Mouse (Mus musculus) forebrain, postnatal 0 days (tissue): ENCODE results near the gene Pabpc4. TPM values are rescaled to one million over a fixed set of nuclear protein-coding genes. Genes with fewer than 3 reads are reported as not detected.

ENCODE experiments used
- ATAC-seq: fragments of 200-750 bp; cut with Nextera tagmentation; 2 replicates; pipeline ENCODE4 v1.8.0; 2017; ENCODE audit warnings: mild to moderate bottlenecking, moderate library complexity
- DNase-seq: peaks from one replicate; pipeline ENCODE4 v3.0.0-alpha.2; 2015
- H3K27ac ChIP-seq: fragments of 300-500 bp; sonication (generic); 2 replicates; pipeline ENCODE4 v1.5.1; 2014; ENCODE audit warnings: low read depth, mild to moderate bottlenecking, antibody characterized with exemption, low read length, moderate library complexity, mixed read lengths
- H3K27me3 ChIP-seq: fragments of 300-500 bp; sonication (generic); 2 replicates; pipeline ENCODE4 v1.6.1; 2014; ENCODE audit warnings: mild to moderate bottlenecking, low read length, mixed read lengths; ENCODE audit not compliant: insufficient read depth
- H3K36me3 ChIP-seq: fragments of 300-500 bp; sonication (generic); 2 replicates; pipeline ENCODE4 v1.6.1; 2014; ENCODE audit warnings: mild to moderate bottlenecking, moderate library complexity; ENCODE audit not compliant: insufficient read depth
- H3K4me1 ChIP-seq: fragments of 300-500 bp; sonication (generic); 2 replicates; pipeline ENCODE4 v1.6.1; 2014; ENCODE audit warnings: antibody characterized with exemption; ENCODE audit not compliant: insufficient read depth
- H3K4me2 ChIP-seq: fragments of 300-500 bp; sonication (generic); 2 replicates; pipeline ENCODE4 v1.6.1; 2014; ENCODE audit warnings: low read depth, mild to moderate bottlenecking, moderate library complexity
- H3K4me3 ChIP-seq: fragments of 300-500 bp; sonication (generic); 2 replicates; pipeline ENCODE4 v1.5.1; 2014; ENCODE audit warnings: low read depth, low read length, mixed read lengths
- H3K9ac ChIP-seq: fragments of 300-500 bp; sonication (generic); 2 replicates; pipeline ENCODE4 v1.6.1; 2014; ENCODE audit warnings: mild to moderate bottlenecking
- H3K9me3 ChIP-seq: fragments of 300-500 bp; sonication (generic); 2 replicates; pipeline ENCODE4 v1.6.1; 2016; ENCODE audit warnings: low read length
- CTCF ChIP-seq: sonication (generic); IDR thresholded peaks from 2 replicates; pipeline ENCODE4 v1.5.1; 2016; ENCODE audit warnings: antibody characterized with exemption, control low read depth, low read depth
- WGBS: fragments of 180-500 bp; shearing (Covaris S2); extraction: QIAGEN DNeasy Blood & Tissue Kit; methylation state at CpG from one replicate; pipeline ENCODE4 v1.1.7; 2014; 5-methylcytosine and 5-hydroxymethylcytosine counted together
- polyA plus RNA-seq: library from polyadenylated mRNA; unstranded; fragments of >200 nt; fragmentation: Nextera tagmentation; extraction: Ambion mirVana; gene quantifications from 2 replicates; pipeline ENCODE4 v1.2.1, GENCODE M21; 2015
- total RNA-seq: library from RNA; depleted of rRNA; stranded (reverse); fragments of >200 nt; gene quantifications from 2 replicates; pipeline ENCODE4 v1.2.3, GENCODE M21; 2014

The Pabpc4 gene
- total and polyA plus RNA-seq, 2 experiments from 2014 or later: 28.2 to 92.6 TPM

DNA sequence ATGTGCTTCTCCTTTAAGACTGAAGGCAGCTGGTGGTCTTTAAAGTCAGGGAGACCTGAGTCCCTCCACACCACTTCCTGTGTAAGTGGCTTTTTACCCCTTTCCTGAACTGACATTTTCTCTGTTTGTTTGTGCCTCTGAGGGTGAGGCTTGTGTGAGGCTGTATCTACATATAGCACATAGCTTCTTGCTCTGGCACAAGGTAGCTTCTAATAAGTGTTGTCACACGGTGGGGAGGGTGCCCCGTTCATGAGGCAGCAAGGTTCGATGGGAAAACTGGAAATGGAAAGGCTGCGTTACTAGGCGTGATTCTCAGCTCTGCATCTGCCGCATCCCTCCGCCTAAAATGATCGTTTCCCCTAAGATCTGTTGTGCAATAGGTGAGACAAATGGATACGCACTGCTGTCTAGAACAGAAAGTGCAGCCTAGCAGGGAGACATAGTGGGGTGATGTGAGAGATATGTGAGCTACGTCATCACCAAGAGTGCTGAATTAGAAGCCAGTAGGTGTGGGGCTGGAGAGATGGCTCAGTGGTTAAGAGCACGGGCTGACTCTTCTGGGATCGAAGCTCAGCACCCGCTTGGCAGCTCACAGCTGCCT, 25.6 kb upstream of the Pabpc4 start:
- no peak for DNase-seq
- Histone ChIP-seq H3K27me3 (peaks cover 41% of the 10 kb centered on the region), H3K9me3 (no peaks in the 10 kb centered on the region), H3K36me3 (no peaks in the 10 kb centered on the region), H3K4me2 (no peak overlapping the region), H3K4me3 (no peak overlapping the region), H3K9ac (no peak overlapping the region), H3K4me1 (0 out of 2 replicates have a peak, but pooled peaks cover 4% of the 10 kb centered on the region), H3K27ac (no peak overlapping the region)
- TF ChIP-seq CTCF: no peak
- no peak; the same call in 1 of the 2 replicates for ATAC-seq
- WGBS: 84% methylated on average over 13 of the region's 13 CpGs

DNA sequence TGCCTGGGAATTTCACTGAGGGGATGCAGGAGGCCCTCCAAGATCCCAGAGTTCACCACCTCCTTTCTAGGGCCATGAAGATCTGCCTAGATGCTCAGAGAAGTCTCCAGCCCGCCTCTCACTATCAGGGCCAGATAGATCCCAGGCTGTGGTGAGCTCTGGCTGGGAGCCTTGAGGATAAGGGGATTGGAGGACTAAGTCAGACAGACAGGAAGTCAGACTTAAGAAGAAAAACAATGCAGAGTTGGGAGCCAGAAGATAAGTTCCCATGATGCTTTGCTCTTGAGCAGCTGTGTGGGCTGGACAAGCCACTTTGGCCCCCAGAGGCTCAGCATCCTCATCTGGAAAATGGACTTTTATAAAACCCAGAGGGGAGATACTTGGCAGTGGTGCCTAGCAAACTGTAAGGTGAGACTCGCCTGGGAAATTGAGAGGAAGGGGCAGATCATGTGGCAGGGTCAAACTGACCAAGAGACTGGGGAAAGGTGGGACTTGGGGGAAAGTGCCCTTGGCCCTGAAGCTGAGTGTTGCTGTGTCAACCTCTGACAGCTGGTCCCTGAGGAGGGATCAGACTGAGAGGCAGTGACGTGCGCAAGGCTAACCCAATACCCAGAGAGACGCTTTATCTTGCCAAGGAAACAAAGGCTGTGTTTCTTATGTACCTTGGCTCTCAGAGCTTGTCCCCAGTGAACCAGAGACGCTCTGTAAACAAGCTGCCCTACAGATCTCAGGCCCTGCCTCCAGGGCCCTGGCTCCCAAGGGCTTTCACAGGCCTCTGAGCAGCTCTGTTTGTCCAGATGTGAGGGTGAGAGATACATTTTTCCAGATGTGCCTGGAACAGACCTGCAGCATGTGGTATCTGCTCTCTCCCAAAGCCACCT, 24.5 kb upstream of the Pabpc4 start:
- Histone ChIP-seq H3K27me3 (peaks cover 39% of the 10 kb centered on the region), H3K9ac (no peak overlapping the region), H3K27ac (no peak overlapping the region), H3K4me2 (no peak overlapping the region), H3K4me1 (0 out of 2 replicates have a peak, but pooled peaks cover 4% of the 10 kb centered on the region), H3K36me3 (no peaks in the 10 kb centered on the region), H3K4me3 (no peak overlapping the region), H3K9me3 (no peaks in the 10 kb centered on the region)
- ATAC-seq (no peak), DNase-seq (no peak)
- TF ChIP-seq CTCF: no peak
- WGBS: 68% methylated on average over 6 of the region's 6 CpGs

DNA sequence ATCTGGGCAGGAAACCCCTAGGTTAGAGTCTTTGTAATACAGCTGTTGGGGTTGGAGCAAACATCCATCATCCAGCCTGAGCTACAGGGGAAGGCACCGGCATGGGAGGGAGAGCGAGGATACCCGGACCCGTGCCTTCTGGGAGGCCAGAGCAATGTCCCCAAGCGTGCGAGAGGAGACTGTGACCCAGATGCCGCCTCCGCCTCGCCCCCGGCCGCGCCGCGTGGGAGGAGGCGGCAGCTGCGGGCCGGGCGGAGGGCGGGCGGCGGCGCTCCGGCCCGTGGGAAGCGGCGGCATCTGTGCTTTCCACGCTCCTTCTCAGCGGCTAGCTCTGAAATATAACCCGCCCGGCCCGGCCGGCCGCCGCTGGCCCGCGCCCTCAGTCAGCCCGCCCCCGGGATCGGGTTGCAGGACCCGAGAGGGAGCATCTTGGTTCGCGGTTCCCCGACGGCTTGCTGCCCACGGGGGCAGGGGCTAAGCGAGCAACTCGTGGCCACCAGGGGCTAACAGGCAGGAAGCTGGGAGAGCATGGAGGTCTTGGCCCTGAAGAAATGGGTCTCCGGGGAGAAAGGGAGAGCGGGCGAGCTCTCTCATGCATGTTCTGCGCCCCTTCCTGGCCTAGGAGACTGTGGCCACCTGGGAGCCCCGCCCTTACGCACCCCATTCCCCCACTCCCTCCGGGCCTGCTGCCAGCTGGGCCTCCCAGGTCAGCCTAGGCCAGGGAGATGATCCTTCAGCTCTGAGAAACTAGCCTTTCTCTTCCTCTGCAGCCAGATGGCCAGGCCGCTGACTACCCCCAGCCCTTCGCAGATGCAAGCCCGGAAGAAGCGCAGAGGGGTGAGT, 22.6 kb upstream of the Pabpc4 start:
- Histone ChIP-seq H3K27me3 (peaks cover 23% of the 10 kb centered on the region), H3K36me3 (no peaks in the 10 kb centered on the region), H3K4me2 (peak overlapping the region; percentile 41), H3K9me3 (no peaks in the 10 kb centered on the region), H3K27ac (0 out of 2 replicates have a peak overlapping the region, but pooled peaks have one; percentile 36), H3K9ac (0 out of 2 replicates have a peak overlapping the region, but pooled peaks have one; percentile 22), H3K4me3 (peak overlapping the region; percentile 25), H3K4me1 (no peaks in the 10 kb centered on the region)
- DNase-seq (no peak), ATAC-seq (peak; percentile 34; the same call in 1 of the 2 replicates)
- WGBS: 13% methylated on average over 52 of the region's 58 CpGs
- no peak for TF ChIP-seq CTCF

GRCm38 (mm10) chr4:123246221-123246620, 15.9 kb upstream of the Pabpc4 start:
- 83% methylated on average over 7 of the region's 7 CpGs for WGBS
- no peak for DNase-seq
- no peak overlapping the region for H3K9ac ChIP-seq
- H3K36me3 ChIP-seq: no peaks in the 10 kb centered on the region
- no peaks in the 10 kb centered on the region for H3K9me3 ChIP-seq
- no peak overlapping the region for H3K4me2 ChIP-seq
- no peak overlapping the region for H3K27ac ChIP-seq
- H3K4me1 ChIP-seq: no peaks in the 10 kb centered on the region
- H3K27me3 ChIP-seq: no peaks in the 10 kb centered on the region
- H3K4me3 ChIP-seq: no peak overlapping the region
- no peak for TF ChIP-seq CTCF
- no peak for ATAC-seq

DNA sequence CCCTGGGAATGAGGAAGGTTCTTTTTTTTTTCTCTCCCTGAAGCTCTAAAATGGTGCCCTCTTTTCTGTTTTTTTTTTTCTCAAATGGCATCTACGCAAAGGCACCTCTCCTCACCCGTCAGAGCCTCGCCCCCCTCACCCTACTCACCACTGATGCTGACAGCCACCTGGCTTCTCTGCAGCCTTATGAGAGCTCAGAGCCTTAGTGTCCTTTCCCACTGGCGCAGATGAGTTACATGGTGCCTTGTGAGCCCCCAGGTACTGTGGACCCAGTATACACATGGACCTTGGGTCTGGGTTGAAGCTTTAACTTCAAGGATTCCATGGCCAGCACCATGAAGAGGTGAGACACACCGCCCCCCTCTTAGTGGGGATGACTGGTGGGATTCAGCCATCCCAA, 15.5 kb upstream of the Pabpc4 start:
- H3K4me2 ChIP-seq: no peak overlapping the region
- no peak for TF ChIP-seq CTCF
- H3K27ac ChIP-seq: no peak overlapping the region
- no peaks in the 10 kb centered on the region for H3K9me3 ChIP-seq
- ATAC-seq: no peak
- H3K36me3 ChIP-seq: no peaks in the 10 kb centered on the region
- H3K9ac ChIP-seq: no peak overlapping the region
- H3K27me3 ChIP-seq: no peaks in the 10 kb centered on the region
- no peak overlapping the region for H3K4me3 ChIP-seq
- DNase-seq: no peak
- no peaks in the 10 kb centered on the region for H3K4me1 ChIP-seq
- WGBS: 90% methylated on average over 5 of the region's 5 CpGs

GRCm38 (mm10) chr4:123247147-123247880, 14.8 kb upstream of the Pabpc4 start:
- no peak for TF ChIP-seq CTCF
- H3K9me3 ChIP-seq: no peaks in the 10 kb centered on the region

More at GRCm38 (mm10) chr4:123247147-123247880, 14.8 kb upstream of the Pabpc4 start:
- Histone ChIP-seq H3K4me1 (no peaks in the 10 kb centered on the region), H3K4me2 (no peak overlapping the region), H3K27me3 (no peaks in the 10 kb centered on the region), H3K36me3 (no peaks in the 10 kb centered on the region), H3K27ac (no peak overlapping the region), H3K9ac (no peak overlapping the region), H3K4me3 (no peak overlapping the region)
- ATAC-seq (no peak), DNase-seq (no peak)
- 77% methylated on average over 7 of the region's 7 CpGs for WGBS
